Mouse (Mus musculus) C2C12 (cell line): ENCODE measurements around the gene A2ml1. TPM values are rescaled to one million over a fixed set of nuclear protein-coding genes. Genes with fewer than 3 reads are reported as not detected.

Experiments
- H3K27me3 ChIP-seq: one replicate; pipeline ENCODE4 v1.6.1; 2011; ENCODE audit not compliant: control insufficient read depth, insufficient read depth, insufficient read length
- H3K36me3 ChIP-seq: one replicate; pipeline ENCODE4 v1.6.1; 2011; ENCODE audit not compliant: control insufficient read depth, insufficient read depth
- H3K4me3 ChIP-seq: one replicate; pipeline ENCODE4 v1.5.1; 2011; ENCODE audit warnings: mild to moderate bottlenecking, control low read depth; ENCODE audit not compliant: poor library complexity, insufficient read depth, severe bottlenecking
- H3K79me2 ChIP-seq: one replicate; pipeline ENCODE4 v1.6.1; 2011; ENCODE audit not compliant: control insufficient read depth, insufficient read depth
- H3K79me3 ChIP-seq: one replicate; pipeline ENCODE4 v1.6.1; 2011; ENCODE audit warnings: low read depth, control low read depth
- H3ac ChIP-seq: one replicate; pipeline ENCODE3; 2011; ENCODE audit warnings: low read depth; ENCODE audit not compliant: control insufficient read depth, insufficient read length
- CEBPB ChIP-seq: IDR thresholded peaks from one replicate; pipeline ENCODE4 v1.6.1; 2011; ENCODE audit warnings: low read depth, mild to moderate bottlenecking, control low read depth, moderate library complexity
- CTCF ChIP-seq: IDR thresholded peaks from one replicate; pipeline ENCODE4 v1.5.1; 2011; ENCODE audit not compliant: control insufficient read depth, insufficient read depth, insufficient read length
- FOSL1 ChIP-seq: IDR thresholded peaks from one replicate; pipeline ENCODE4 v1.8.0; 2011; ENCODE audit warnings: mild to moderate bottlenecking, low read length; ENCODE audit not compliant: poor library complexity, insufficient read depth, severe bottlenecking
- MAX ChIP-seq: IDR thresholded peaks from one replicate; pipeline ENCODE4 v1.6.1; 2011; ENCODE audit warnings: mild to moderate bottlenecking, control low read depth
- MYOD1 ChIP-seq: IDR thresholded peaks from one replicate; pipeline ENCODE4 v1.6.1; 2011; ENCODE audit warnings: low read depth; ENCODE audit not compliant: control insufficient read depth, insufficient read length
- MYOG ChIP-seq: IDR thresholded peaks from one replicate; pipeline ENCODE4 v1.6.1; 2011; ENCODE audit not compliant: control insufficient read depth, insufficient read length; ENCODE audit errors: extremely low read depth
- USF1 ChIP-seq: IDR thresholded peaks from one replicate; pipeline ENCODE4 v1.6.1; 2011; ENCODE audit warnings: low read depth, mild to moderate bottlenecking, control low read depth, moderate library complexity
- polyA plus RNA-seq: library from polyadenylated mRNA; unstranded; fragments of >200 nt; fragmentation: generic; extraction: Trizol; gene quantifications from one replicate; pipeline ENCODE4 v1.2.1, GENCODE M21; 2012; ENCODE audit warnings: missing spikeins

The A2ml1 gene
- polyA plus RNA-seq, 1 experiment = not detected

DNA sequence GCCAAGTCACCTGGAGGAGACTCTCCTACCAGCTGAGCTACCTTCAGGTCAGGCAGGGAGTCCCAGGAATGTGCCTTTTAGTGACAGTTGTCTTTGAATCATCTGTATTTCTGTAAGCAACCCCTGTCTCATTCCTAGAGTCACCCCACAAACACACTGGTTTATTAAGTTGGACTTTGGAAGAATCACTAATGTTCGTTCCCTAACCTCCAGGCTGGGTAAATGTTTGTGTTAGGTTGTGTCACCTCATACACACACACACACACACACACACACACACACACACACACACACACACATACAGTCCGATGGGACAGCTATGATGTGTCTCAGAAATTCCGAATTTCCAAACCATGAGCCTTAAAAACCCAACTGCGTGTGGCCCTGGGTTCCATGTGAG lies 55.6 kb downstream of the A2ml1 start:
- H3K36me3 ChIP-seq = no peaks in the 10 kb centered on the region
- no peak overlapping the region for H3ac ChIP-seq
- H3K27me3 ChIP-seq = no peaks in the 10 kb centered on the region
- no peaks in the 10 kb centered on the region for H3K79me3 ChIP-seq
- TF ChIP-seq CTCF = no peak
- TF ChIP-seq USF1 = no peak
- TF ChIP-seq MYOD1 = no peak
- no peak for TF ChIP-seq MYOG
- no peaks in the 10 kb centered on the region for H3K79me2 ChIP-seq
- H3K4me3 ChIP-seq = no peak overlapping the region

DNA sequence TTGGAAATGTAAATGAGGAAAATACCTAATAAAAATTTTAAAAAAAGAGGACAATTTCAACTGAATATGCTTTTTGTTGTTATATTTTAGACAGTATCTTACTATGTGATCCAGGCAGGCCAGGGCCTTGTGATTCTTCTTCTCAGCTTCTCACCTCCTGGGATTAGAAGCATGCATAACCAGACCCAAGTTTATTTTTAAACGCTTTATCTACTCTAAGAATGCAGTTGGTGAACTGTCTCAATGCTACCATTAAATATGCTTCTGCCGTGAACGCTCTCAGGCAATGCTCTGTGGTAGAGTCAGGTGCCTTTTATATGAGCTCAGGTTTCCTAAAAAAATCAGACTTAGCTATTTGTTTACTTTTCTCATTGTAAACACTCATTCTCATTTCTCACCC lies 58.0 kb downstream of the A2ml1 start:
- Histone ChIP-seq H3K27me3 (no peaks in the 10 kb centered on the region), H3K36me3 (no peaks in the 10 kb centered on the region), H3ac (no peak overlapping the region), H3K4me3 (no peak overlapping the region), H3K79me3 (no peaks in the 10 kb centered on the region), H3K79me2 (no peaks in the 10 kb centered on the region)
- TF ChIP-seq FOSL1 (no peak), CTCF (no peak), MAX (no peak), USF1 (no peak), MYOG (no peak), CEBPB (no peak), MYOD1 (no peak)

DNA sequence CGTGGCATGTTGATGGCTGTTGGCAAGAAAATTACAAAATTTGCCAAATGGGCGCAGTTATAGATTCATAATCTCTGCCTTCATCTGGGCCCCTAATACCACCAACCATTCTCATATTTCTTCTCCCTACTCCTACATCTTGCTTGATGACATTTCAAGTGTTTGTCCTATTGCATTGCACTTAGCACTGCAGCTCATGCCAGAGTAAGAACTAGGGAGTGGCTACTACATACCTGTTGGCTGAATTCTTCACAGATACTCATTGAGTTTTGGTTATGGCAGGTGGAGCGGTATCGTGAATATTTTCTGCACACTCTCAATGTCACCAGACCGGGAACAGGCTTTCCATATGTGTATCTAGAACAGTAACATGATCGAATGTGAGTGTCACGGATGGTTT lies 62.2 kb downstream of the A2ml1 start:
- H3K79me3 ChIP-seq = no peaks in the 10 kb centered on the region
- TF ChIP-seq MYOG = no peak
- no peak for TF ChIP-seq CTCF
- H3K36me3 ChIP-seq = no peaks in the 10 kb centered on the region
- H3ac ChIP-seq = no peak overlapping the region
- H3K79me2 ChIP-seq = no peaks in the 10 kb centered on the region
- H3K27me3 ChIP-seq = no peaks in the 10 kb centered on the region
- no peak overlapping the region for H3K4me3 ChIP-seq

DNA sequence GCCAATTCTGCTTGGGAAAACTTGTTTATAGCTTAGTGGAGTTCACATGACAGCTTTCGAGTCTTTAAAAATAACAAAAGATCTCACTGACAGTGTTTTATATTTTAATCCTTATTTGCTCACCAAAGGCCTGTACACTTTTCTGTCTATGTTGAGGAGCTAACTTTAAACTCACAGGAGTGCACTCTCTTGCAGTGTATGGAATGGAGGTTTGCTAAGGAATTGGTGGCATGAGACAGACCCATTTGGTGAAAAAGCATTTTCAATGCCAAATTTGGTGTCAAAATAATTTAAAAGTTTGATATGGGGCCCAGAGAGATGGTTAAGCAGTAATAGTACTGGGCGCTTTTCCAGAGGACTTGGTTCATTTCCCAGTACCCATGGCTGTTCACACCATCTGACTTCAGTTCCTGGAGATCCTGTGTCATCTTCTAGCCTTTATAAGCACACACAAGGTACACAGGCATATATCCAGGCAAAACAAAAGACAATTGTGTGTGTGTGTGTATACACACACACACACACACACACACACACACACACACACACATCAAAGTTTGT lies 75.7 kb downstream of the A2ml1 start:
- H3K36me3 ChIP-seq = no peaks in the 10 kb centered on the region
- H3K79me2 ChIP-seq = no peaks in the 10 kb centered on the region
- no peak overlapping the region for H3ac ChIP-seq
- no peak overlapping the region for H3K4me3 ChIP-seq
- H3K27me3 ChIP-seq = no peaks in the 10 kb centered on the region
- TF ChIP-seq CTCF = no peak
- no peak for TF ChIP-seq MAX
- TF ChIP-seq MYOD1 = no peak
- TF ChIP-seq MYOG = no peak
- TF ChIP-seq FOSL1 = no peak
- no peak for TF ChIP-seq CEBPB
- H3K79me3 ChIP-seq = no peaks in the 10 kb centered on the region

DNA sequence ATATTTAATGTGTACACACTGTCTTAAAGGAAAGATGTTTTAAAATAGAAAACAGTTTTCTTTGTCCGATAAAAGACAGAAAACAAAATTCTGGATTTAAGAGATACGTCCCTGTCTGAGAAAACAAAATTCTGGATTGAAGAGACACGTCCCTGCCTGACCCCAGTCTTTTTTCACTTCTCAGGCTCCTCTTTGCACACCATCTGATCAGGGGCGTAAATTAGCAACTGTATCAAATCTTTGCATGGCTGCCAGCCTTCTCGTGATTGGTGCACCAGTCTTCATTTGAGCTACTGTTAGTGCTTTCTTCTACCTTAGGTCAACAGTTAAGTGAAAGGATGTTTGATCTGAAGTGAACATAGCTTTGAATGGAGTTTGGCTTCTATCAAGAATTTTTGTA lies 76.7 kb downstream of the A2ml1 start:
- H3K79me3 ChIP-seq = no peaks in the 10 kb centered on the region
- no peak overlapping the region for H3ac ChIP-seq
- no peak overlapping the region for H3K4me3 ChIP-seq
- TF ChIP-seq FOSL1 = no peak
- no peaks in the 10 kb centered on the region for H3K27me3 ChIP-seq
- no peaks in the 10 kb centered on the region for H3K36me3 ChIP-seq
- no peaks in the 10 kb centered on the region for H3K79me2 ChIP-seq

DNA sequence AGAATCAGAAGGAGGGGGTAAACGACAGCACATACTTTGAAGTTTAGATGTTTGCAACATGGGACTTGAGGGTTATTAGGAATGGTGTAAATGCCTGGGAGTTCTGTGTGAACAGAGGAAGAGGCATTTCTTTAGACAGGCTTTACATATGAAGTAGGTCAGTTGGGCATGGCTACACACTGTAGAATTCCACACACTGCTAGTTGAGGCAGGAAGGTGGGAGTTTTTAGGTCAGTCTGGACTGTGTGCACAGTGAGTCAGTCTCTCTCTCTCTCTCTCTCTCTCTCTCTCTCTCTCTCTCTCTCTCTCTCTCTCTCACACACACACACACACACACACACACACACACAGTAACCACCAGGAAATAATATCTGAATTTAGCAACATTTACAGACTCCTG lies 86.1 kb downstream of the A2ml1 start:
- no peak overlapping the region for H3K4me3 ChIP-seq
- no peaks in the 10 kb centered on the region for H3K36me3 ChIP-seq
- no peaks in the 10 kb centered on the region for H3K79me2 ChIP-seq
- H3K79me3 ChIP-seq = no peaks in the 10 kb centered on the region
- TF ChIP-seq USF1 (no peak), MAX (no peak), CTCF (no peak), FOSL1 (no peak), MYOG (no peak), MYOD1 (no peak), CEBPB (no peak)
- H3K27me3 ChIP-seq = no peaks in the 10 kb centered on the region
- H3ac ChIP-seq = no peak overlapping the region
